Mouse (Mus musculus): ENCODE measurements around the gene Mycbpap.

Mycbpap gene

GRCm38 (mm10) chr11:94546381-94546780 lies 24.8 kb upstream of the Mycbpap start:
- no peak for TF ChIP-seq GATA4 (IDR thresholded peaks at IDR 0.05; ENCODE audit: insufficient replicate concordance, low read length)

DNA sequence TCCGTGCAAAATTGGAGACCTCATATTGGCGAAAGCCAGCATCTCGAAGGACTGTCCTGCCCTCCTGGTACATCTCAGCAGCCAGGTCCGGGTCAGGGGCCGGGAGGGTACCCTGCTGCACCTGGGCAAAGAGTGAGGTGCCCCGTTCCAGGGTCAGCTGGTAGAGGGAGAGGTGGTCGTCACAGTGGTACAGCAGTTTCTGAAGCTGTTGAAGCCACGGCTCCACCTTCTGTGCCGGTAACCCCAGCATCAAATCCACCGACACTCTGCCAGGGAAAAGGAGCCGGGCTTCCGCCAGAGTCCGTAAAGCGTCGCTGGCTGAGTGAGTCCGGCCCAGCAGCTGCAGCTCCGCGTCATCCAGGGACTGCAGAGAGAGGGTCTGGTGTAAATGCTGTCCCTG lies 22.9 kb upstream of the Mycbpap start:
- TF ChIP-seq GATA4 (IDR thresholded peaks at IDR 0.05; ENCODE audit: insufficient replicate concordance, low read length), result no peak

- TF ChIP-seq GATA4 (IDR thresholded peaks at IDR 0.05; ENCODE audit: insufficient replicate concordance, low read length), result no peak
Observed at GRCm38 (mm10) chr11:94543932-94544331, 22.4 kb upstream of the Mycbpap start.

DNA sequence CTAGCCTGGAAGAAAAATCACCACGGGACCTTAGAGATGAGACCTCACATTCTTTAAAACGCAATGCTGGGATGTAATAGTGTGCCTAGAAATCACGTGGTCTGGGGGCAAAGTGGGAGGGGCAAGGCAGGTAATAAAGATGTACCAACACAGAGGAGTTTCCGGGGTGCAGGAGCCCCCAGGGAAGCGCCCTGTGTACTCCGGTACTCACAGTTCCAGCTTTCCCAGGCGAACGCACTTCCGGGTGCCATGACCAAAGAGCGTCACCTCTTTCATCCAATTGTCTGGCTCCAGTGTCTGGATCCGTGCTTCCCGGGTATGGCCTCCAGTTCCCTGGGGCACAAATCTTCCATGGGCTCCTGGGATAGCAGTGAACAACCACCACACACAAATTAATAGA lies 21.8 kb upstream of the Mycbpap start:
- TF ChIP-seq GATA4 (IDR thresholded peaks at IDR 0.05; ENCODE audit: insufficient replicate concordance, low read length), result no peak

DNA sequence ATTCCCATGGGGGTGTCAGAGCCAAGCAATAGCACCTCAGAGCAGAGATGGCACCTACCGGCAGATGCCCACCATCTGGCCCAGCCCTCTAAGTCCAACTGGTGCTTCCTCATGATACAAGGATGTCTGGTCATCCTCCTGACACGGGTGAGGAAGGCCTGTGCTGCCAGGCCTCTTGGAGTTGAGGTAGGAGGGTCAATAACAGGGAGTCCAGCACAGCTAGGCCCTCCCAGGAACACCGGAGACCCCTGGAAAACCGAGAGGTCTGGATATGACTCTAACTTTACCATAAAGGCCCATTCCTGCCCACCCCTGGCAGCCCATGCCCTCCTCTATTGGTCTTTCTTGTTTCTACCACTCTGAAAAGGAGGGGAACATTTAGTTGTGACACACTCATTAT lies 20.9 kb upstream of the Mycbpap start:
- no peak for TF ChIP-seq GATA4 (IDR thresholded peaks at IDR 0.05; ENCODE audit: insufficient replicate concordance, low read length)

DNA sequence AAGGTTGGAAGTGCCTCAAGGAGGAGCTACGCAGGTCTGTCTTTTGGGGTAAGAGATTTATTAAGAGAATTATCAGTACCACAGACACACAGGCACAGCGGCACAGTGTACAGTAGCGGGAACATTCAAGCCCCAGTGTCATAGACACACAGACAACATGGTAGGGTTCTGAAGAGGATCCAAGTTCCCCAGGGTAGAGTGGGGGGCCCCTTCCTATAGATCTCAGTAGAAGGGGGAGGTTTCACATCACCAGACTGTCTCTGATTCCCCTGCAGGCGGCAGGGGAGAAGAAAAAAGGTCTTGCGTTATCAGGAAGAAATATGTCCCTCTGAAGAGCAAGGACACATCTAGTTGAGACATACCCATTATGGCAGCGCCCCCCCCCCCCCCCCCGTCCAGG lies 18.2 kb upstream of the Mycbpap start:
- TF ChIP-seq GATA4 (IDR thresholded peaks at IDR 0.05; ENCODE audit: insufficient replicate concordance, low read length), result no peak

DNA sequence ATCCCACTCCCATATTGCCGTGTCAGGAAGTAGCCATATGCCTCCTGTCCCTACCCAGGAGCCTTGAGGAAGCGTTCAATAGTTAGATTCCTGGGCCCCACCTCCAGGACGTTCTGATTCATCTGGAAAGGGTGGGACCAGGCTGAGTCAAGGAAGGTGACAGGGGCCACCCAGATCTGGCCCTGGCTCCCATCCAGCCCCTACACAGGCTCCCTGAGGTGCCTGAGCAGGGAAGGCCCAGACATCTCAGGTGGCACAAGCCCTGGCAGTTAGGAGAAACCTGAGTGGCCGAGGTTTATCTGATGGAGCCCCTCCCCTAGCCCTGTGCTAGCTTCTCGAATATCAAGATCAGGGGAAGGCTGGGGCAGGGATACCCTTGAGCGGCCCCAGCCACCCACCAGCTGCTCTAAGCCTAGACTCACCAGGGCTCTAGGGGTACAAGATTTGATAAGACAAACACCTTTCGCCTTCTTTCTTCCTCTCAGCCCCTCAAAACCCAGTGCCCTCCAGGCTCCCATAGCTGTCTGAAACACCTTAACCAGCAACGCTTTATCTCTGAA lies 17.3 kb upstream of the Mycbpap start:
- TF ChIP-seq GATA4 (IDR thresholded peaks at IDR 0.05; ENCODE audit: insufficient replicate concordance, low read length), result no peak

- TF ChIP-seq GATA4 (IDR thresholded peaks at IDR 0.05; ENCODE audit: insufficient replicate concordance, low read length), result no peak
Observed at GRCm38 (mm10) chr11:94533171-94533570, 11.6 kb upstream of the Mycbpap start.

- no peak for TF ChIP-seq GATA4 (IDR thresholded peaks at IDR 0.05; ENCODE audit: insufficient replicate concordance, low read length)
Observed at GRCm38 (mm10) chr11:94528879-94529278, 7.3 kb upstream of the Mycbpap start.

GRCm38 (mm10) chr11:94526171-94526879 lies 4.8 kb upstream of the Mycbpap start:
- no peak for TF ChIP-seq GATA4 (IDR thresholded peaks at IDR 0.05; ENCODE audit: insufficient replicate concordance, low read length)

- TF ChIP-seq GATA4 (IDR thresholded peaks at IDR 0.05; ENCODE audit: insufficient replicate concordance, low read length), result no peak
Observed at GRCm38 (mm10) chr11:94513452-94513851, 8.1 kb downstream of the Mycbpap start.

DNA sequence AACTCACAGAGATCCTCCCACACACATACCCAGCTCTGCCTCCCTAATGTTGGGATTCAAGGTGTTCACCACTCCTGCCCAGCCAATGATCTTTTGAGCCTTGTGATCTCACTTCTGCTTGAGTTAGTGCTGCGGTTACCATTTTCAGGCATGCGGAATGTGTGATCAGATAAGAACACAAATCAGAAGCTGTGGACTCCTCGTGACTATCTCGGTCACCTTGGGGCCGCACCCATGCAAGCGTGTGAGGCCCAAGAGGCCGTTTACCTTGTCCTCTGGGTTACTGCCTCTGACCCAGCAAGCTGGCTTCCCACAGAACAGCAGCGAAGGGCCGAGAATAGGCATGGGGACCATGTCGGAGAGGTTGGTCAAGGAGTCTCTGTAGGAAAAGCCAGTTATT lies 12.6 kb downstream of the Mycbpap start:
- no peak for TF ChIP-seq GATA4 (IDR thresholded peaks at IDR 0.05; ENCODE audit: insufficient replicate concordance, low read length)

DNA sequence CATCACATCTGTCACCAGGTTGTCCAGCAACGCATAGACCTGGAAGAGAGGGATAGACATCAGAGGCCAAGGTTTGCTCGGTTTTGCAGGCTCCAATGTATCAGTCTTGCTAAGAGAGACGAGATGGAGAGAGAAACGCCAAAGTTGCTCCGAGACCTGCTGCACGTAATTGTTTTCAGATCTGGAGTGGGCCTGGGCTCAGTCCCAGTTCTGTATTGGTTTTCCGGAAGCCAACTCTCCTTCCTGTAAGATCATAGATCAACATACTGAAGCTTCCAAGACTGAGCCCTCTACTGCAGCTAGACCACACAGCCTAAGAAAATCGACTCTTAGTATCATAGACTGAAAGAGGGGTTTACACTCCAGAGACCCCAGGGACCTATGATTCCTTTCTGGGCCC lies 20.1 kb downstream of the Mycbpap start:
- TF ChIP-seq GATA4 (IDR thresholded peaks at IDR 0.05; ENCODE audit: insufficient replicate concordance, low read length), result no peak

- TF ChIP-seq GATA4 (IDR thresholded peaks at IDR 0.05; ENCODE audit: insufficient replicate concordance, low read length), result no peak
Observed at GRCm38 (mm10) chr11:94500362-94500761, 21.2 kb downstream of the Mycbpap start.

GRCm38 (mm10) chr11:94499661-94500152 lies 21.8 kb downstream of the Mycbpap start, which contains the start of gene Epn3:
Epn3 (minus strand) TSS chr11:94499974.
- TF ChIP-seq GATA4 (IDR thresholded peaks at IDR 0.05; ENCODE audit: insufficient replicate concordance, low read length), result no peak

DNA sequence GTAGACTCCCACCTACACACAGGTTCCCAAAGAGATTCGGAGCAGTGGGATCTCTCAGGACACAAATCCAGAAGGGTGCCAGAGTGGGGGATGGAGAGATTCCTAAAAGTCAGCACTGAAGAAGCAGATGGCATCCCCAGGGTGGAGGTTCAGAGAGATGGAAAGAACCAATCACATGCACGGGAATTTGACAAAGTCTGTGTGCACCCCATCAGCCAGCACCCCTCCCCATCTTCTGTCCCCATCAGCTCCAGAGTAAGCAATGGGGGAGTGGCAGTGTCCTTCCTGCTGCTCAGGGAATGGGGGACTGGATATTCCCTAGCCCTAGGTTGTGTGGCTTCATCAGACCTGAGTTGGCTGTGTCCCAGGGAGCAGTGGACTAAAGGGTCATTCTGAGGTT lies 22.5 kb downstream of the Mycbpap start:
- TF ChIP-seq GATA4 (IDR thresholded peaks at IDR 0.05; ENCODE audit: insufficient replicate concordance, low read length), result no peak
